In the genomic region with DNA sequence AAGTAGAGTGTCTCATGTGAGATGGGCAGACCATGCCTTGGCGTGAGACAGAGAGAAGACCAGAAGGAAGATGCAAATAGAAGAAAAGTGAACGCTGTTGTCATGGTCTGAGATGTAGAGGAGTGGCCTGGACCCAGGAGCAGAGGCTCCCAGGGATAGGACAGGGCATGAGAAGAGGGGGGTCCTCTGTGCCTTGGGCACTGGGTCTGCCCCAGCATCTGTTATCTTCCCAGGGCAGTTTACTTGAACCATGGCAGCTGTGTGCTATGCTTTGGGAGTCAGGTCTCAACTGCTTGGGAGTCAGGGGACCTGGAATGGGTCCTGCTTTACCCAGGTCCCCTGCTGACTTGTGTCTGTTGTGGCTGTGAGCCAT, we compare ENCODE assay signal across 20 mouse cellular contexts.
DNase-seq lines count a peak whose midpoint lies in the region; ATAC-seq lines count a peak whose summit lies in the region.
"Had no signal": no experiment of that assay in that cellular context is flagged by ENCODE, and none has a peak within 500 bp of the region (broad histone marks: within the 10 kb centered on the region; RNA-seq: fewer than 3 reads in every experiment).

No protein-coding gene starts in this region.

- 84% methylated on average over 2 of the region's 2 CpGs for WGBS in forebrain, embryonic 12.5 days
- WGBS in forebrain, embryonic 14.5 days: 83% methylated on average over 2 of the region's 2 CpGs
- WGBS in hindbrain, embryonic 13.5 days: 74% methylated on average over 2 of the region's 2 CpGs
- 84% methylated on average over 2 of the region's 2 CpGs for WGBS in hindbrain, embryonic 12.5 days
- WGBS in midbrain, embryonic 13.5 days: 72% methylated on average over 2 of the region's 2 CpGs
- 87% methylated on average over 2 of the region's 2 CpGs for WGBS in midbrain, embryonic 11.5 days

- H3K27ac ChIP-seq in forebrain, embryonic 12.5 days: 0 out of 2 replicates have a peak overlapping the region, but pooled peaks have one; percentile 5
- H3K27ac ChIP-seq in forebrain, embryonic 14.5 days (ENCODE audit: low read depth, low read length): no peak overlapping the region
- peak overlapping the region; percentile 48 for H3K27ac ChIP-seq in hindbrain, embryonic 13.5 days
- no peak overlapping the region for H3K27ac ChIP-seq in hindbrain, embryonic 12.5 days
- peak overlapping the region; percentile 65 for H3K27ac ChIP-seq in midbrain, embryonic 13.5 days
- no peak overlapping the region for H3K27ac ChIP-seq in midbrain, embryonic 11.5 days (ENCODE audit: low read depth, low read length)
- H3K27ac ChIP-seq: embryonic facial prominence, embryonic 10.5 days; heart, embryonic 15.5 days; hindbrain, postnatal 0 days had no signal

- H3K4me1 ChIP-seq in forebrain, embryonic 12.5 days: peaks cover 14% of the 10 kb centered on the region
- peaks cover 8% of the 10 kb centered on the region for H3K4me1 ChIP-seq in forebrain, embryonic 14.5 days (ENCODE audit: control insufficient read depth, insufficient read depth, low read length)
- H3K4me1 ChIP-seq in hindbrain, embryonic 13.5 days (replicated peaks): peaks cover 28% of the 10 kb centered on the region
- H3K4me1 ChIP-seq in hindbrain, embryonic 12.5 days: peaks cover 18% of the 10 kb centered on the region
- peaks cover 25% of the 10 kb centered on the region for H3K4me1 ChIP-seq in midbrain, embryonic 13.5 days (replicated peaks)
- no peaks in the 10 kb centered on the region; the same call in 1 of the 2 replicates for H3K4me1 ChIP-seq in midbrain, embryonic 11.5 days (ENCODE audit: control insufficient read depth, insufficient read depth, low read length)

- ATAC-seq in forebrain, embryonic 12.5 days (ENCODE audit: low FRiP score): no peak
- no peak for ATAC-seq in forebrain, embryonic 14.5 days
- peak; percentile 55; the same call in 1 of the 2 replicates for ATAC-seq in hindbrain, embryonic 13.5 days (ENCODE audit: low FRiP score)
- ATAC-seq in hindbrain, embryonic 12.5 days (ENCODE audit: low FRiP score): no peak
- peak; percentile 47 for ATAC-seq in midbrain, embryonic 13.5 days
- no peak for ATAC-seq in midbrain, embryonic 11.5 days (ENCODE audit: low FRiP score)
- ATAC-seq: CD4-positive, CD25-positive, alpha-beta regulatory T cell, adult 4 months had no signal

- no peaks in the 10 kb centered on the region for H3K27me3 ChIP-seq in forebrain, embryonic 12.5 days
- H3K27me3 ChIP-seq in forebrain, embryonic 14.5 days (replicated peaks; ENCODE audit: control insufficient read depth, insufficient read depth, low read length): no peaks in the 10 kb centered on the region
- H3K27me3 ChIP-seq in hindbrain, embryonic 13.5 days: no peaks in the 10 kb centered on the region
- no peaks in the 10 kb centered on the region for H3K27me3 ChIP-seq in hindbrain, embryonic 12.5 days
- H3K27me3 ChIP-seq in midbrain, embryonic 13.5 days: no peaks in the 10 kb centered on the region
- no peaks in the 10 kb centered on the region for H3K27me3 ChIP-seq in midbrain, embryonic 11.5 days (ENCODE audit: control insufficient read depth, insufficient read depth, low read length)
- H3K27me3 ChIP-seq: heart, embryonic 15.5 days had no signal

- H3K4me3 ChIP-seq in forebrain, embryonic 12.5 days (replicated peaks): no peak overlapping the region
- no peak overlapping the region for H3K4me3 ChIP-seq in forebrain, embryonic 14.5 days (ENCODE audit: low read depth, low read length)
- no peak overlapping the region for H3K4me3 ChIP-seq in hindbrain, embryonic 13.5 days
- H3K4me3 ChIP-seq in hindbrain, embryonic 12.5 days: no peak overlapping the region
- no peak overlapping the region for H3K4me3 ChIP-seq in midbrain, embryonic 13.5 days (replicated peaks)
- H3K4me3 ChIP-seq in midbrain, embryonic 11.5 days (ENCODE audit: low read depth, low read length): no peak overlapping the region
- H3K4me3 ChIP-seq: embryonic facial prominence, embryonic 10.5 days; heart, embryonic 15.5 days had no signal

- H3K9me3 ChIP-seq in forebrain, embryonic 12.5 days: no peaks in the 10 kb centered on the region
- no peaks in the 10 kb centered on the region for H3K9me3 ChIP-seq in forebrain, embryonic 14.5 days (replicated peaks; ENCODE audit: control insufficient read depth, low read length)
- no peaks in the 10 kb centered on the region for H3K9me3 ChIP-seq in hindbrain, embryonic 13.5 days
- no peaks in the 10 kb centered on the region for H3K9me3 ChIP-seq in hindbrain, embryonic 12.5 days (replicated peaks)
- H3K9me3 ChIP-seq in midbrain, embryonic 13.5 days: no peaks in the 10 kb centered on the region
- no peaks in the 10 kb centered on the region for H3K9me3 ChIP-seq in midbrain, embryonic 11.5 days (ENCODE audit: control insufficient read depth, low read length)
- H3K9me3 ChIP-seq: embryonic facial prominence, embryonic 10.5 days; G1E; heart, embryonic 15.5 days had no signal

- no peak overlapping the region for H3K9ac ChIP-seq in forebrain, embryonic 12.5 days
- H3K9ac ChIP-seq in forebrain, embryonic 14.5 days (ENCODE audit: low read length): no peak overlapping the region
- H3K9ac ChIP-seq in hindbrain, embryonic 13.5 days: no peak overlapping the region
- H3K9ac ChIP-seq in hindbrain, embryonic 12.5 days: no peak overlapping the region
- no peak overlapping the region for H3K9ac ChIP-seq in midbrain, embryonic 13.5 days (replicated peaks)
- H3K9ac ChIP-seq in midbrain, embryonic 11.5 days (ENCODE audit: low read length): no peak overlapping the region
- H3K9ac ChIP-seq: heart, embryonic 15.5 days had no signal

- no peak overlapping the region for H3K4me2 ChIP-seq in forebrain, embryonic 12.5 days
- H3K4me2 ChIP-seq in forebrain, embryonic 14.5 days (ENCODE audit: low read length): no peak overlapping the region
- no peak overlapping the region for H3K4me2 ChIP-seq in hindbrain, embryonic 13.5 days
- H3K4me2 ChIP-seq in hindbrain, embryonic 12.5 days (replicated peaks): no peak overlapping the region
- H3K4me2 ChIP-seq in midbrain, embryonic 13.5 days (replicated peaks): no peak overlapping the region
- no peak overlapping the region for H3K4me2 ChIP-seq in midbrain, embryonic 11.5 days
- H3K4me2 ChIP-seq: heart, embryonic 11.5 days; heart, embryonic 15.5 days had no signal

- no peak for DNase-seq in forebrain, embryonic 14.5 days (ENCODE audit: low spot score)
- DNase-seq in midbrain, embryonic 11.5 days (ENCODE audit: low spot score, missing footprints): no peak
- DNase-seq in retina, embryonic 14.5 days (ENCODE audit: low spot score): peak; percentile 26
- no peak for DNase-seq in liver
- DNase-seq: adrenal gland, postnatal 36 days; B cell, adult 2 months; cerebellum, adult 2 months; gastrocnemius, postnatal 36 days; heart, adult 18-20 months; heart, postnatal 14 days had no signal

- no peaks in the 10 kb centered on the region for H3K36me3 ChIP-seq in forebrain, embryonic 12.5 days (replicated peaks)
- H3K36me3 ChIP-seq in forebrain, embryonic 14.5 days (ENCODE audit: control insufficient read depth, insufficient read depth, low read length): no peaks in the 10 kb centered on the region
- no peaks in the 10 kb centered on the region for H3K36me3 ChIP-seq in hindbrain, embryonic 13.5 days
- no peaks in the 10 kb centered on the region for H3K36me3 ChIP-seq in hindbrain, embryonic 12.5 days
- no peaks in the 10 kb centered on the region for H3K36me3 ChIP-seq in midbrain, embryonic 13.5 days
- no peaks in the 10 kb centered on the region for H3K36me3 ChIP-seq in midbrain, embryonic 11.5 days (ENCODE audit: control insufficient read depth, insufficient read depth, low read length)
- H3K36me3 ChIP-seq: embryonic facial prominence, embryonic 10.5 days; G1E; heart, embryonic 15.5 days had no signal

Comparison
In these comparisons a context has a peak if more than half of its experiments do, and no peak if none do; other contexts are left out.
1. ATAC-seq: peak in hindbrain, embryonic 13.5 days (single experiment) and midbrain, embryonic 13.5 days (single experiment); none in forebrain, embryonic 12.5 days (single experiment), forebrain, embryonic 14.5 days (single experiment), hindbrain, embryonic 12.5 days (single experiment) and midbrain, embryonic 11.5 days (single experiment).
2. H3K27ac ChIP-seq: peak in forebrain, embryonic 12.5 days (single experiment), hindbrain, embryonic 13.5 days (single experiment) and midbrain, embryonic 13.5 days (single experiment); none in forebrain, embryonic 14.5 days (single experiment), hindbrain, embryonic 12.5 days (single experiment) and midbrain, embryonic 11.5 days (single experiment).